Mouse (Mus musculus): Measurements from ENCODE around the gene Ficd.
"Not testable (repeated sequence)": the region's sequence is repeated elsewhere in the genome, so short reads cannot be mapped to it uniquely, and the experiment has no call there.

Ficd gene

GRCm38 (mm10) chr5:113775585-113775984 is 40.0 kb downstream of the Ficd start:
- DNase-seq: peak in 1 of 2 experiments; percentile 19

- DNase-seq: peak in 1 of 2 experiments; percentile 35
Measured at GRCm38 (mm10) chr5:113776128-113776895, 40.7 kb downstream of the Ficd start.

GRCm38 (mm10) chr5:113776896-113777226 is 41.3 kb downstream of the Ficd start:
- DNase-seq: peak; percentile 53 to 56

GRCm38 (mm10) chr5:113777728-113778127 is 42.1 kb downstream of the Ficd start:
- DNase-seq: not testable (repeated sequence)

- DNase-seq: no peak
Measured at GRCm38 (mm10) chr5:113779569-113779968, 44.0 kb downstream of the Ficd start.

DNA sequence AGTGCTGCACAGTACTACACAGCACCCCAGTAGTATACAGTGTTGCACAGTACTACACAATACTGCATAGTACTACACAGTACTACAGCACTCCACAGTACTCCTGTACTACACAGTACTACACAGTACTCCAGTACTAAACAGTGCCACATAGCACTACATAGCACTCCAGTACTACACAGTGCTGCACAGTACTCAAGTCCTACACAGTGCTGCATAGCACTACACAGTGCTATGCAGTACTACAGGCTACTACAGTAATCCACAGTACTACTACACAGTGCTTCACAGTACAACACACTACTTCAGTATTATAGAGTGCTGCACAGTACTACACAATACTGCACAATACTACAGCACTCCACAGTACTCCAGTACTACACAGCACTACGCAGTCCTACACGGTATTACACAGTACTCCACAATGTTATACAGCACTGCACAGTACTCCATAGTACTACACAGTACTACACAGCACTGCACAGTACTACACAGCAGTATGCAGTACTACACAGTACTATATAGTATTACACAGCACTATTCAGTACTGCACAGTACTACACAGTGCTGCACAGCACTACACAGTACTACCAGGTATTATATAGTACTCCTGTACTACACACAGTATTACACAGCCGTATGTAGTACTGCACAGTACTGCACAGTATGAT is 44.6 kb downstream of the Ficd start:
- DNase-seq: no peak

DNA sequence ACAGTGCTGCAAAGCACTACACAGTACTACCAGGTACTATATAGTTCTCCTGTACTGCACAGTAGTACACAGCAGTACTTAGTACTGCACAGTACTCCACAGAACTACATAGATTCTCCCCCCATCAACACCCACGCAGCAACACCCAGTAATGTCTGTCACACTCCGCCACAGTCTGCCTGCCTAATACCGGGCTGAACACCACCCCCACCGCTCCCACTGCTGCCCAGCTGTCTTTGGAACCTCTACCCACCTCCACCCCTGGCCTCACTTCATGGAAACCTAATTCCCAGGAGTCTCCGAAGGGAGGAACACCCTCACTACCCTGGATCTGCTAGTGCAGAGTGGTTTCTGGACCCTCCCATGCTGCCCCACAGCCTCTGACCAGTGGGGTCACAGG is 45.2 kb downstream of the Ficd start:
- DNase-seq: no peak

- no peak for DNase-seq
Measured at GRCm38 (mm10) chr5:113781254-113781653, 45.7 kb downstream of the Ficd start.

- DNase-seq: no peak
Measured at GRCm38 (mm10) chr5:113781875-113782274, 46.3 kb downstream of the Ficd start.

DNA sequence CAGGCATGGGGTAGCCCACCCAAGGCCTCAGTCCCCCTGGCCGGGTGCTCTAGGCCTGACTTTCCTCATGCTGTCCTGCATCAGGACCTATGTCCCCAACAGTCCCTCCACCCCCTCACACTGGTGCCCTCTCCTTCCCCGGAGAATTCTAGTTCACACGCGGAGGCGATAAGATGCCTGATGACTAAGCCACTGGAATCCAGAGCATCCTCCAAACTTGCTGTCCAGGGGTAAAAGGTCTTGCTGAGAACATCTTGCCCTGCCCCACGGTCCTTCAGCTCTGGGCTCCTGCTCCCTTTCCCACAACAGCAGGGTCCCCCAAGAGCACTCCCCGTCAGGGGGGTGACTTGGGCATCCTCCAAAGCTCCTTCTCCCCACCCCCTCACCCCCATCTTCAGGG is 47.0 kb downstream of the Ficd start:
- no peak for DNase-seq

DNA sequence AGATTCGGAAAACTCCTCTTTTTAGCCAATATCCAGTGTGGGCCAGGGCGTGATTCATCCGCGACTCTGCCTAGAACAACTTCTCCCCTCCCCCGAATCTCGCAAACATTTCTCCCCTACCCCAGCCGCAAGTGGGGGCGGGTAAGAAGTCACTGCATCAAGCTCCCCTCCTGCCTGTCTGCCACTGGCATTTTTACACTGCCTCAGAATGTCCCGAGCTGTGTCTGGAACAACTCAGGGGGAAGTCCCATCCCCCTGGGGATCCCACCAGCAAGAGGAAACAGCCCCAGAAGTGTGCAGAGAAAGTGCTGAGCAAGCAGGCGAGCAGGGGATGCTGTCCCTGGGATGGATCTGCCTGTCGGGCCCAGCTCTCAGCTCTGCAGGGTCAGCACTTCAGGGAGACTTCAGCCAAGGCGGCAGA is 48.0 kb downstream of the Ficd start:
- peak; percentile 39 to 45 for DNase-seq

DNA sequence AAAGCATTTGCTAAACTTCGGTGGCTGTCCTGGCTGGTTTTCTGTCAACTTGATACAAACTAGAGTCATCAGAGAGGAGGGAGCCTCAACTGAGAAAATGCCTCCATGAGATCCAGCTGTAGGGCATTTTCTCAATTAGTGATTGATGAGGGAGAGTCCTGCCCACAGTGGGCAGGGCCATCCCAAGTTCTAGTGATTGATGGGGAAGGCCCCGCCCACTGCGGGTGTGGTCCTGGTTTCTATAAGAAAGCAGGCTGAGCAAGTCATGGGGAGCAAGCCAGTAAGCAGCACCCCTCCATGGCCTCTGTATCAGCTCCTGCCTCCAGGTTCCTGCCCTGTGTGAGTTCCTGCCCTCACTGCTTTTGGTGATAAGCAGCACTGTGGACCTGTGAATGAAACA is 48.5 kb downstream of the Ficd start:
- DNase-seq: not testable (repeated sequence)

DNA sequence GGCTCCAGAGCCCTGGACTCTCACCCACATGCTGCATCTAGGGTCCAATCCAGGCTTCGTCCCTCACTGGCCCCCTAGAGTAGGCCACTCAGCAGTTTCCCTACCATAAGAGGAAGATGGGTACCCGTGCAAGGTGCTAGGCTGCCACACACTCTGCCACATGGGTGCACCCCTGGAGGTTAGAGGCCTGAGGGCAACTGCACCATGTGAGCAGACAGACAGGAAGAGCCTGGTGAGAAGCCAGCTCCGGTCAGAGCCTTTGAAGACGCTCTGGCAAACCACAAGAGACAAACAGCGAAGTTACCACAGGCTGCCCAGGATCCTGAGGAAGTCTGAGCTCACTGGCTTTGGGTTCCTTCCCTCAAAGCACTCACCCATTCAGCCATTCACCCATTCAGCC is 51.4 kb downstream of the Ficd start:
- DNase-seq: no peak

DNA sequence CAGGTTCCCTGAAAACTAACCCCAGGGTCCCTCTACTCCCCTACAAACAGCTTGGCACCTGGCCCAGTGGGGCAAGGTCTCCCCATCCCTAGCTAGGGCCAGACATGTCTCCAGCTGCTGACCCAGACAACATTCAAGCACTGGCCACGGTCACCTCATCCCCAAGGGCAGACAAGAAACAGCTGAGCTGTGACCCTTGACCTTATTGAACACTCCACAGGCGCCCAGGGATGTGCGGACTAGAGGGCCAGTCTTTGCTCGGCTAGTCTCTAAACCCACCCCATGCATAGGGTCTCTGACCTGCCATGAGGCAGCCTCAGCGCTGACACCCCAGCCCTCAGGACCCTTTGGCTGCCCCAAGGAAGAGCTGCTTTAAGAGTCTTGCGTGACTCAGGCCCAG is 53.0 kb downstream of the Ficd start:
- DNase-seq: no peak

GRCm38 (mm10) chr5:113789075-113789788 is 53.6 kb downstream of the Ficd start:
- DNase-seq: no peak
